Mouse (Mus musculus) embryo, embryonic 11.5 days (tissue): ENCODE results near the gene Car5b.

Experiments used
- DNase-seq: peaks from one replicate; pipeline ENCODE4 v3.0.0-alpha.2; 2012; ENCODE audit warnings: low read depth, low spot score

The Car5b gene

DNA sequence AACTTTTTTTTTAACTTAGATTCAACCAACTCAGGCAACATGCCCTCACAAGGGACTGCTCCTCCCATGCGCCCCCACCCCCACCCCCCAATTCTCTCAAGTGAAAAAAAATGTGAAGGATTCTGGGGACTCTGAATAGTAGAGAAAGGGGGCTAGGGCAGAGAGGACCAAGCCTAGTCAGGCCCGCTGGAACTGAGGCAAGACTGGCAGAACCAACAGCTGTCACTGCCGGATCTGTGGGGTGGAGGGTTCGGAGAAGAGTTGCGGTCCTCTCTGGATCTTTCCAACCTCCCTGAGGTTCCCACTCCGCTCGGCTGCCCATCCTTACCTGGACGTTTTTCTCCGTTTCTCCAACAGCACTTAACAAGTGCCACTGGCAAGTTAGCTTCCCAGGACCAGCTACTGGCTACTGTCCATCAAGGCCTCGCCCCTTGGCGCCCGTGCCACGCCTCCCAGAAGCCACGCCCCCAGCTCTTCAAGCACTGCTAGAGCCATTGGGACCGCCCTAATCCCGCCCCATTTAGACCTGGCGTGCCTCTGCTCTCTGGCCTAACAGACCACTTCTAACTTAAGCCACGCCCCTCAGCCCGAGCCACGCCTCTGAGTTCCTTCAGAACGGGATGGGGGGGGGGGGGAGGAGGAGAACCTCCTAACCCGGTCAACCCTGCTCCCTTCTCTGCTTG lies at the start of gene Car5b:
Gene Car5b (minus strand): TSS at position 391 of the 683 bp plus-strand sequence.
- peak; percentile 78 for DNase-seq

GRCm38 (mm10) chrX:164076040-164076775 lies 48.4 kb upstream of the Car5b start, which contains the start of gene Siah1b:
Siah1b (minus strand) TSS chrX:164076493.
- DNase-seq, result peak; percentile 81

GRCm38 (mm10) chrX:164068968-164069367 lies 41.2 kb upstream of the Car5b start:
- no peak for DNase-seq

DNA sequence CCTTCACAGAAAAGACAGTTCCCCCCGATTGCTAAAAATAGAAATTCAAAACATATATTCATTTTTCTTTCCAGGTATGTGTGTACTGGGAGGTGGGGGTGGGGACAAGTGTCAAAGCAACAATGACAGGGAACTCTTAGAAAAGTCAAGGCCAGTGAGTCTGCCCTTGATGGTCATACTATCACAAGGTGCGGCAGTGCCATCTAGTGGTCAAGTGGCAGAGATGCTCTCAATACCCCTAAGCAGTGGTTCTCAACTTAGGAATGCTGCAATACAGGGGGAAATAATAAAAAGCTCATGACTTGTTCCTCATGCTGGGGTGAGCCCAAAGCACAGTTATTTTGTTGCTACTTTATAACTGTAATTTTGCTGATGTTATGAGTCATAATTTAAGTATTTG lies 38.4 kb upstream of the Car5b start:
- DNase-seq, result peak; percentile 64

DNA sequence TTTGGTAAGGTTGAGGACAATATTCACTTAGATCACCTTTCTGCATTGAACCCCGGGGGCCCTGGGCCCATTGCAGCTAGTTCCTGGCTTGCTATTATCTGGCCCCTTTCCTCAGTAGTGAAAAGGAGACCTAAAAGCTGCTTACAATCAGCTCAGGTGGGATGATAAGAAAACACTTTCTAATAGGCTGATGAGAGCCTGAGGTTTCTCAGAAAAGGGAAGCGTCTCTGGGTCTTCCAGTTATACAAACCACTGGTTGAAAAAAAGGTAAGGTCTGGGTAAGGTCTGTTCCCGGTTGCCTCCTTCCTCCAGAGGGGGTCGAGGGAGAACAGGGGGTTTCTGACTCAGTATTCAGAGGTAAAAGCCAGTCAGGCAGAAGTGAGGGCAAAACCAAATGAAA lies 31.3 kb upstream of the Car5b start:
- no peak for DNase-seq

GRCm38 (mm10) chrX:164058523-164058922 lies 30.7 kb upstream of the Car5b start:
- no peak for DNase-seq

- no peak for DNase-seq
Observed at GRCm38 (mm10) chrX:164055726-164056125, 27.9 kb upstream of the Car5b start.

- no peak for DNase-seq
Observed at GRCm38 (mm10) chrX:164046736-164047135, 18.9 kb upstream of the Car5b start.

GRCm38 (mm10) chrX:164042069-164042468 lies 14.3 kb upstream of the Car5b start:
- DNase-seq, result no peak

- DNase-seq, result no peak
Observed at GRCm38 (mm10) chrX:164038882-164039281, 11.1 kb upstream of the Car5b start.

DNA sequence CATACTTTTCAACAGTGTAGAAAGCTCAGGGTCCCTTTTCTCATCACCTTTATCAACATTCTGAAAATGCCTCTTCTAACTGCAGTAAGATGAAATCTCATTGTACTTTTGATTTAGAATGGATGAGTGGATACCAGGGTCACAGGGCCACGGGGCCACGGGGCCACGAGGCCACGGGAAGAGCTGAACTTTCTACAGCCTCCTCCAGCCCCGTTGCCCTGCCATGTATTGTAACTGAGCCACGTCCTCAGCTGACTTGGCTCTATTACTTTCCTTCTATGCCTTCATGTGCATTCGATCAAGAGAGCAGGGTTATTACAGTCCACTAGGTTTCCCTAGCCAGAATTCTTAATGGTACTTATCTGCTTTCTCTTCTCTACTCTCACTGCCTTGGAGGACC lies 8.1 kb upstream of the Car5b start:
- no peak for DNase-seq

DNA sequence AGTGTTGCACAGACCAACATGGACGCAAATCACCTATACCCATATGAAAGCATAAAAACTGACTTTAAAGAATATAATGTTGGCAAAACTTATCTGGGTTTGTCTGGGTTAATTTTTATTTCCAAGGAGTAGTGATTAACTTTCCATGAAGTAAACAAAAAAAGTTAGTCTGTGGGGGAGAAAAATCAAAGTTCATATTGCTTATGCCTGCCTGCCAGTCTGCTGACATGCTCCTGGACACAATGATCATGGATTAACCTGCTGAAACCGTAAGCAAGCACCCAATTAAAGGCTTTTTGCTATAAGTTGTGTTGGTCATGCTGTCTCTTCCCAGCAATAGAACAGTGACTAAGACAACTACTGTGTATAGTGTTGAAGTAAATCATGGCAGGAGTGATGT lies 7.6 kb upstream of the Car5b start:
- no peak for DNase-seq

GRCm38 (mm10) chrX:164032526-164032925 lies 4.7 kb upstream of the Car5b start:
- DNase-seq, result no peak

GRCm38 (mm10) chrX:164015636-164016035 lies 12.2 kb downstream of the Car5b start:
- no peak for DNase-seq

- DNase-seq, result no peak
Observed at GRCm38 (mm10) chrX:164014956-164015355, 12.8 kb downstream of the Car5b start.

DNA sequence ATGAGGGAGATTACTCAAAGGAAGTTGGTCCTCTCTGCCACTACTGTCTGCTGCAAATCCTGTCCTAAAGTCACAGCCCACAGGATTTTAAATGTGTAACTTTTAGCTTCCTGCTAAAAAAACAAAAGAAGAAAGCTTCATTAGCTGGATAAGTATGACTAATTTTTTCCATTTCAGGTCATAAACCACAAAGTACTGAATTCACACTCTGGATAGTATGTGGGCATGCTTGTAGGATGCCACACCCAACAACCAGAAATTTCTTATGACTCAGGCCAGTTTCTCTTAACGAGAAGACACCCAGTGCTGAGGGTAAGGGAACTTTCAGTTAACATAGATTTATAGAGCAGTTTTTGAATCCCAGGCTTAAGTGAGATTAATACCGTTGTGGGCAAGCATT lies 14.5 kb downstream of the Car5b start:
- no peak for DNase-seq

DNA sequence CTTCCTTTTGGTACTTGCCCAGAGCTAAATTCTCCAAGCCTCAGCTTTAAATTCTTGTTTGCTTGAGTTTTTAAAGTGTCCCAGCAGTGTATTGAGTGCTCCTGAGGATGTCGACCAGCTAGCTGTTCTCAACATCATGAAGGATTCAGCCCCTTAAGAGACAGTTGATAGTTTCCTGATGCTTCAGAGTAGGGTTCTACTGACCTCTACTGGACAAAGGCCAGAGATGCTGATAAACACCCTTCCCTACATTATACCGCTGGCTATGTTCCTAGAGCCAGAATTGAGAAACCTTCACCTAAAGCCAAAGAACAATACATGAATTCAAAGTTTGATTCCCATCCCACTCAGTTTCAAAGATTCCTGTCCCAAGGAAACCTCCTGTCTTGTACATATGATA lies 23.0 kb downstream of the Car5b start:
- DNase-seq, result peak; percentile 14

DNA sequence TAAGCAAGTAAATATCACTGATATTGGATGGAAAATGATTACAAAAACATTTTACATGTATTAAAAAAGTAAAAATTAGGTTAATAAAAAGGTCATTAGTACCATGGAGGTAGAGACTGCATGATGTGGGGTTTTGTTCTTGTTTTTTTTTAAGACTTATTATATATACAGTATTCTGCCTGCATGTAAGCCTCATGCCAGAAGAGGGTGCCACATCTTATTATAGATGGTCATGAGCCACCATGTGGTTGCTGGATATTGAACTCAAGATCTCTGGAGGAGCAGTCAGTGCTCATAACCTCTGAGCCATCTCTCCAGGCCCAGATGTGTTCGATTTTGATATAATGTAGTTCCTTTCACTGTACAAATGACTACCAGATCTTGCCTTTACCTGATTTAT lies 27.9 kb downstream of the Car5b start:
- DNase-seq, result no peak

DNA sequence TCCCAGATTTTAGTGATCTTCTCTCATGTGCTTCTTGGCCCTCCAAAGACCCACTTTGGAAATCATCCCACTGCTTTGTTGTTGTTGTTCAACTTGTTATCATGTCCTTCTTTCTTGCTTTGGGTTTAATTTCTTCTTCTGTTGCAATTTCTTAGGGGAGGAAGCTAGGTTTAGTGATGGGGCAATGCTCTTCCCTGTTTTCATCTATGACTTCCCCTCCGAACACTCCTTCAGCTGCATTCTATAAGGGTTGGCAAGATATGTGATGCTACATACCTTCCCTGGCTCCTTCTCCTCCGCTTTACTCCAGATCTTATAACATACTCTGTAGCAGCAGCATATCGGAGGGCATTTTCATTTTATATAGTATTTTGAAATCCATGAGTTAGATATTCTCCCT lies 31.0 kb downstream of the Car5b start:
- no peak for DNase-seq

- DNase-seq, result no peak
Observed at GRCm38 (mm10) chrX:163987718-163988374, 40.0 kb downstream of the Car5b start.

DNA sequence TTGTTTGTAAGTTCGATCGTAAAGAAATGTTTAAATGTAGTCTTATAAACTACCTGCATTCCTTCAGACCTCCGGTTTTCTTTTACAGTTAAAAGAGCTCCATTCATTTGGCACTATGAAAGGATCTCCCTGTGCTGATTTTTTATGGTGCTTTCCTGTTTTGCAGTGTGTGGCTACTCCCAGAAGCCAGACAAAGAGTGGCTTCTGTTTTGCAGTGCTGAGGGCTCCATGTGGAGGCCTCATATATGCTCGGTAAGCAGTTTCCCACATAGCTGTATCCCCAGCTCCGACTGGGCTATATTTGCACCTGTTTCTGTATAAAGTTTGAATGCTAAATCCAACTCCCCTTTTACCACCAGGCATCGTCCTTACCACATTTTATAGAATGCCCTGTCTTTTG lies 45.7 kb downstream of the Car5b start:
- DNase-seq, result no peak

DNA sequence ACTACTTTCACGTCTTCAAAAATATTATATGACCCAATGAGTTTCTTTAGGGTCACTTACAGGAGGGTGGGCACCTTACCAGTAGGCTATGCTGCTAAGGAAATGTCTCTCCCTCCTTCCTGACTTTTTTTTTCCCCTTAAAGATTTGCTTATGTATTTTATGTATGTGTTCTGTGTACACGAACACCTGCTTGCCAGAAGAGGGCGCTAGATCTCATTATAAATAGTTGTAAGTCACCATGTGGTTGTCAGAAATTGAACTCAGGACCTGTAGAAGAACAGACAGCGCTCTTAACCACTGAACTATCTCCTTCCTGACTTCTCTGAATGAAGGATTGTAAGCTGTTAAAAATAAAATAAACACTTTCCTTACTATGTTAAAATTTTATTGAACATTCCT lies 46.3 kb downstream of the Car5b start:
- DNase-seq, result no peak

- no peak for DNase-seq
Observed at GRCm38 (mm10) chrX:163981092-163981491, 46.7 kb downstream of the Car5b start.
